Mouse (Mus musculus): ENCODE measurements around the gene Olfr190.
"Not testable (repeated sequence)": the region's sequence is repeated elsewhere in the genome, so short reads cannot be mapped to it uniquely, and the experiment has no call there.

- TF ChIP-seq POLR2A (IDR thresholded peaks at IDR 0.05; ENCODE audit: low read depth, low read length); CTCF (IDR thresholded peaks at IDR 0.05; ENCODE audit: extremely low read depth, insufficient read depth, insufficient read length, insufficient replicate concordance): not testable (repeated sequence)
Observed at GRCm38 (mm10) chr16:59062411-59062810, 15.4 kb downstream of the Olfr190 start.

Measured in spleen, adult 2 months (tissue).